Mouse (Mus musculus) kidney, embryonic 15.5 days (tissue): ENCODE measurements at regions not wholly inside any gene's neighbourhood (a gene's known extent, or its start where the extent isn't known, plus 50 kb on each side); places are given as distances from the start of the nearest gene placed in this dataset.

Source experiments
- ATAC-seq: fragments of 200-750 bp; cut with Nextera tagmentation; replicated peaks from 2 replicates; pipeline ENCODE4 v1.8.0; 2017; ENCODE audit warnings: moderate TSS enrichment; ENCODE audit not compliant: low FRiP score
- H3K27ac ChIP-seq: fragments of 300-500 bp; sonication (generic); 2 replicates; pipeline ENCODE4 v1.5.1; 2015; ENCODE audit warnings: mild to moderate bottlenecking, inconsistent platforms
- H3K27me3 ChIP-seq: fragments of 300-500 bp; sonication (generic); 2 replicates; pipeline ENCODE4 v1.6.1; 2015; ENCODE audit warnings: inconsistent platforms
- H3K36me3 ChIP-seq: fragments of 300-500 bp; sonication (generic); 2 replicates; pipeline ENCODE4 v1.6.1; 2015; ENCODE audit warnings: inconsistent platforms
- H3K4me1 ChIP-seq: fragments of 300-500 bp; sonication (generic); 2 replicates; pipeline ENCODE4 v1.6.1; 2015; ENCODE audit warnings: inconsistent platforms
- H3K4me2 ChIP-seq: fragments of 300-500 bp; sonication (generic); 2 replicates; pipeline ENCODE4 v1.6.1; 2015; ENCODE audit warnings: moderate library complexity, mild to moderate bottlenecking, inconsistent platforms
- H3K4me3 ChIP-seq: fragments of 300-500 bp; sonication (generic); replicated peaks from 2 replicates; pipeline ENCODE4 v1.5.1; 2015; ENCODE audit warnings: mild to moderate bottlenecking, inconsistent platforms
- H3K9ac ChIP-seq: fragments of 300-500 bp; sonication (generic); 2 replicates; pipeline ENCODE4 v1.6.1; 2015; ENCODE audit warnings: mild to moderate bottlenecking, inconsistent platforms
- H3K9me3 ChIP-seq: fragments of 300-500 bp; sonication (generic); replicated peaks from 2 replicates; pipeline ENCODE4 v1.6.1; 2016; ENCODE audit warnings: inconsistent platforms
- whole genome bisulfite sequencing: fragments of 180-500 bp; shearing (Covaris S2); methylation state at CpG from one replicate; pipeline ENCODE4 v1.1.7; 2015; ENCODE audit warnings: mixed read lengths; 5-methylcytosine and 5-hydroxymethylcytosine counted together

DNA sequence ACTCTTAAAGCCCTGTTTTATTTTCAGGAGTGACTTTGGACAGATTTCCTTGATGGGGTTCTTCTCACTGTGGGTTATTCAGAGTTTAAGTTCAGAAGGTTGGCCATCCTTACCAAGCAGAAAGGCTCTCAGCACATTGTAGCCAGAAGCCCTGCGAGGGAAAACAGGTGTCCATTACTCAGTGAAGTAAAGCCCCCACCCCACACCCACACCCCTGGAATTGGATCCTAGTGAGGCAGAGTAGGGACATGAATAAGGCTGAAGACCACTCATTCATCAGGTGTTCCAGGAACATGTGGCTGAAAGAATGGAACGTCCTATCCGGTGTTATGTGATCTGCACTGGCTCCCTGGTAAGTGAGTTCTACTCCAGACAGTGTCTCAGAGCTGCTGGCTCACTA, 602.3 kb downstream of the Tns3 start:
- no peak overlapping the region for H3K9ac ChIP-seq
- H3K4me3 ChIP-seq: no peak overlapping the region
- H3K27ac ChIP-seq: peak overlapping the region; percentile 22; the same call in 1 of the 2 replicates
- peak; percentile 56; the same call in 1 of the 2 replicates for ATAC-seq
- H3K4me1 ChIP-seq: no peaks in the 10 kb centered on the region
- H3K36me3 ChIP-seq: no peaks in the 10 kb centered on the region
- no peaks in the 10 kb centered on the region for H3K27me3 ChIP-seq
- 58% methylated on average over 3 of the region's 3 CpGs for WGBS
- H3K9me3 ChIP-seq: no peaks in the 10 kb centered on the region
- H3K4me2 ChIP-seq: no peak overlapping the region

- H3K9ac ChIP-seq: no peak overlapping the region
- H3K4me3 ChIP-seq: no peak overlapping the region
- no peak overlapping the region for H3K4me2 ChIP-seq
- WGBS: 41% methylated on average over 3 of the region's 3 CpGs
- no peaks in the 10 kb centered on the region for H3K4me1 ChIP-seq
- peak; percentile 52; the same call in 1 of the 2 replicates for ATAC-seq
- no peaks in the 10 kb centered on the region for H3K9me3 ChIP-seq
- H3K27me3 ChIP-seq: no peaks in the 10 kb centered on the region
- peak overlapping the region; percentile 22 for H3K27ac ChIP-seq
- no peaks in the 10 kb centered on the region for H3K36me3 ChIP-seq
Observed at GRCm38 (mm10) chr11:8061573-8061972, 602.8 kb downstream of the Tns3 start.

GRCm38 (mm10) chr11:8051499-8051898, 612.8 kb downstream of the Tns3 start:
- Histone ChIP-seq H3K4me2 (no peak overlapping the region), H3K4me1 (no peaks in the 10 kb centered on the region), H3K4me3 (no peak overlapping the region), H3K9me3 (no peaks in the 10 kb centered on the region), H3K9ac (no peak overlapping the region), H3K36me3 (no peaks in the 10 kb centered on the region), H3K27me3 (no peaks in the 10 kb centered on the region), H3K27ac (no peak overlapping the region)
- no peak for ATAC-seq
- WGBS: 47% methylated on average over 4 of the region's 4 CpGs

- Histone ChIP-seq H3K4me3 (no peak overlapping the region), H3K9ac (no peak overlapping the region), H3K9me3 (no peaks in the 10 kb centered on the region), H3K4me2 (no peak overlapping the region), H3K36me3 (no peaks in the 10 kb centered on the region), H3K4me1 (no peaks in the 10 kb centered on the region), H3K27me3 (no peaks in the 10 kb centered on the region), H3K27ac (no peak overlapping the region)
- 62% methylated on average over 3 of the region's 3 CpGs for WGBS
- ATAC-seq: no peak
Observed at GRCm38 (mm10) chr11:8045086-8045485, 619.2 kb downstream of the Tns3 start.

DNA sequence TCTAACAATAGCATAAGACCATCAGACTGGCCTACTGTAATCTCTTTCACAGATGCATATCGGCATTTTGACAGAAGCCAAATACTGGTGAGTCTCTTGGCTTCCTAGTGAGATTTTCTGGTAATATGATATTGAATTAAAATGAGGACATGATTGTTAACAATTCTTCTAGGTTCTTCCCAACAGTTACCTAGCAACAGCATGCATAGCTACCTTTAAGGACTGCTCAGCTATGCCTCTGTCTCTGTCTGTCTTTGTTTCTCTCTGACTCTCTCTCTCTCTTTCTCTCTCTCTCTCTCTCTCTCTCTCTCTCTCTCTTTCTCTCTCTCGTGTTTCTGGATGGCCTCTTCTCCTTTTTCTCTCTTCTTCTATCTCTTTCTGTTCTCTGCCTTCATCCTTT, 634.2 kb downstream of the Tns3 start:
- H3K9me3 ChIP-seq: no peaks in the 10 kb centered on the region
- WGBS: 69% methylated on average over 2 of the region's 2 CpGs
- H3K4me3 ChIP-seq: no peak overlapping the region
- H3K9ac ChIP-seq: no peak overlapping the region
- no peaks in the 10 kb centered on the region for H3K4me1 ChIP-seq
- no peak overlapping the region for H3K27ac ChIP-seq
- H3K4me2 ChIP-seq: no peak overlapping the region
- ATAC-seq: no peak
- H3K27me3 ChIP-seq: no peaks in the 10 kb centered on the region
- H3K36me3 ChIP-seq: no peaks in the 10 kb centered on the region

DNA sequence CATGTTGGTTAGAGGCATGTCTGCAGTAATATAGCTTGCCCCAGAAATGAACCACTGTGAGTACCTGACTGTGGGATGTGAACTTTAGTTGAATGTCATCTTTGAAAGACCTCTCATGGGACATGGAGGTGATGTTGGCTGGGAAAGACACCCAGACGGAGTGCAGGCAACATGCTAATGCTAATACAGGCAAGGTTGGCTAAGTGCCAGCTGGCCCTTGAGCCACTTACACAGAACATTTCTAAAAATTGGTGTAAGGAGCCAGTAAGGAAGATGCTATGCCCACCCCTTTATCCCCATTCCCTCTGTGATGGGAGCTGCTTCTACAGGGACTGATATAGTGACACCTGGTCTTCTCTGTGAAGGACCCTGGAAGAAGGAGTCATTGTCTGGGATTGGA, 656.5 kb downstream of the Tns3 start:
- Histone ChIP-seq H3K4me3 (no peak overlapping the region), H3K4me1 (no peaks in the 10 kb centered on the region), H3K4me2 (no peak overlapping the region), H3K9me3 (no peaks in the 10 kb centered on the region), H3K36me3 (no peaks in the 10 kb centered on the region), H3K27ac (no peak overlapping the region), H3K27me3 (no peaks in the 10 kb centered on the region), H3K9ac (no peak overlapping the region)
- WGBS: 68% methylated on average over 1 of the region's 1 CpGs
- no peak for ATAC-seq

DNA sequence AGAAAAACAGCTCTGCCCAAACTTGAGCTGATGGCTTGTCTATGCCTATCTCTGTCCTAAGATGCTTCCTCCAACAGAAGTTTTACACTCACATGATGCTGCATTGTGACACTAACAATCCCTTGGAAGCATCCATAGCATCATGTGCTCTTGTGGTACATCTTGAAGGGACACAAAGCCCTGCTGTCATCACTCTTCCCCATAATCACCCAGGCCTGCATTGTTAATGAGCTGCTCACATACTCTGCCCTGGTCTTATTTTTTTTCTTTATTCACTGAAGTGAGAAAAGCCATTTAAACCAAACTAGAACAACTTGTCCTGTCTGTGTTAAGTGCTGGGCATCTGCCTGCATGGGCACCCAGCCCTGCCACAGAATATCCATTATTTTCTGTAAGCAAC, 683.3 kb downstream of the Tns3 start:
- Histone ChIP-seq H3K36me3 (no peaks in the 10 kb centered on the region), H3K9me3 (no peaks in the 10 kb centered on the region), H3K27ac (no peak overlapping the region), H3K4me1 (peaks cover 8% of the 10 kb centered on the region; the same call in 1 of the 2 replicates), H3K9ac (no peak overlapping the region), H3K4me3 (no peak overlapping the region), H3K4me2 (no peak overlapping the region), H3K27me3 (no peaks in the 10 kb centered on the region)
- no peak for ATAC-seq

- H3K9ac ChIP-seq: no peak overlapping the region
- H3K36me3 ChIP-seq: no peaks in the 10 kb centered on the region
- no peak overlapping the region for H3K4me3 ChIP-seq
- ATAC-seq: peak; percentile 73
- H3K9me3 ChIP-seq: no peaks in the 10 kb centered on the region
- H3K27me3 ChIP-seq: no peaks in the 10 kb centered on the region
- H3K4me1 ChIP-seq: peaks cover 8% of the 10 kb centered on the region; the same call in 1 of the 2 replicates
- H3K27ac ChIP-seq: peak overlapping the region; percentile 72
- H3K4me2 ChIP-seq: no peak overlapping the region
- 49% methylated on average over 9 of the region's 9 CpGs for WGBS
Observed at GRCm38 (mm10) chr11:7975845-7976244, 688.5 kb downstream of the Tns3 start.

DNA sequence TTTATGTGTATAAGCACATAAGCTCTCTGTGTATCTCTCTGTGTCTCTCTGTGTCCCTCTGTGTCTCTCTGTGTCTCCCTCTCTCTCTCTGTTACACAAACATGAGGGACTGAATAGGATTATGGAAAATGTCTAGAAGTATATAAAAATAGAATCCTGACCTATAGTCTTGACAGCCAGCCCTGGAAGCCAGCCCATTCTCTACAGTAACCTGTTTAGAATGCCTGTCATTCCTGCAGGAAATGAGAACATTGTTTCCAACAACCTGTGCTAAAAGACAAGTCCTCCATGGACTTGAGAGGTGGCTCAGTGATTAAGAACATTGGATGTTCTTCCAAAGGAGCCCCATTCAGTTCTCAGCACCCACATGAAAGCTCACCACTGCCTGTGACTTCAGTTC, 714.4 kb downstream of the Tns3 start:
- Histone ChIP-seq H3K27me3 (no peaks in the 10 kb centered on the region), H3K4me3 (no peak overlapping the region), H3K4me1 (no peaks in the 10 kb centered on the region), H3K9me3 (no peaks in the 10 kb centered on the region), H3K27ac (no peak overlapping the region), H3K4me2 (no peak overlapping the region), H3K36me3 (no peaks in the 10 kb centered on the region), H3K9ac (no peak overlapping the region)
- ATAC-seq: no peak

- no peak overlapping the region for H3K9ac ChIP-seq
- no peak overlapping the region for H3K27ac ChIP-seq
- 77% methylated on average over 6 of the region's 6 CpGs for whole genome bisulfite sequencing
- no peak overlapping the region for H3K4me3 ChIP-seq
- no peaks in the 10 kb centered on the region for H3K4me1 ChIP-seq
- H3K27me3 ChIP-seq: no peaks in the 10 kb centered on the region
- H3K36me3 ChIP-seq: no peaks in the 10 kb centered on the region
- no peaks in the 10 kb centered on the region for H3K9me3 ChIP-seq
- no peak for ATAC-seq
- no peak overlapping the region for H3K4me2 ChIP-seq
Observed at GRCm38 (mm10) chr11:7949201-7949875, 715.0 kb downstream of the Tns3 start.

- Histone ChIP-seq H3K27me3 (no peaks in the 10 kb centered on the region), H3K36me3 (no peaks in the 10 kb centered on the region), H3K4me3 (no peak overlapping the region), H3K27ac (no peak overlapping the region), H3K4me1 (no peaks in the 10 kb centered on the region), H3K9me3 (no peaks in the 10 kb centered on the region), H3K4me2 (no peak overlapping the region), H3K9ac (no peak overlapping the region)
- ATAC-seq: no peak
- 76% methylated on average over 5 of the region's 5 CpGs for WGBS
Observed at GRCm38 (mm10) chr11:7944956-7945515, 719.3 kb downstream of the Tns3 start.

GRCm38 (mm10) chr11:7944373-7944772, 720.0 kb downstream of the Tns3 start:
- no peaks in the 10 kb centered on the region for H3K4me1 ChIP-seq
- no peak overlapping the region for H3K4me3 ChIP-seq
- H3K9me3 ChIP-seq: no peaks in the 10 kb centered on the region
- H3K9ac ChIP-seq: no peak overlapping the region
- no peaks in the 10 kb centered on the region for H3K27me3 ChIP-seq
- H3K27ac ChIP-seq: no peak overlapping the region
- WGBS: 82% methylated on average over 4 of the region's 4 CpGs
- no peak for ATAC-seq
- H3K4me2 ChIP-seq: no peak overlapping the region
- no peaks in the 10 kb centered on the region for H3K36me3 ChIP-seq

- no peaks in the 10 kb centered on the region for H3K27me3 ChIP-seq
- no peak overlapping the region for H3K27ac ChIP-seq
- H3K4me2 ChIP-seq: no peak overlapping the region
- no peak overlapping the region for H3K9ac ChIP-seq
- 81% methylated on average over 3 of the region's 3 CpGs for WGBS
- no peaks in the 10 kb centered on the region for H3K36me3 ChIP-seq
- no peaks in the 10 kb centered on the region for H3K9me3 ChIP-seq
- no peaks in the 10 kb centered on the region for H3K4me1 ChIP-seq
- no peak overlapping the region for H3K4me3 ChIP-seq
- ATAC-seq: no peak
Observed at GRCm38 (mm10) chr11:7933611-7934010, 719.9 kb upstream of the Igfbp3 start.
